Mouse (Mus musculus) limb, embryonic 12.5 days (tissue): ENCODE measurements at regions not wholly inside any gene's neighbourhood (a gene's known extent, or its start where the extent isn't known, plus 50 kb on each side); places are given as distances from the start of the nearest gene placed in this dataset.

Experiments
- ATAC-seq: fragments of 200-750 bp; cut with Nextera tagmentation; 2 replicates; pipeline ENCODE4 v1.8.0; 2017; ENCODE audit warnings: low read depth, moderate TSS enrichment; ENCODE audit not compliant: insufficient number of reproducible peaks, insufficient read depth, low FRiP score, low TSS enrichment
- H3K27ac ChIP-seq: fragments of 300-500 bp; sonication (generic); 2 replicates; pipeline ENCODE4 v1.5.1; 2016; ENCODE audit warnings: mild to moderate bottlenecking, moderate library complexity
- H3K27me3 ChIP-seq: fragments of 300-500 bp; sonication (generic); 2 replicates; pipeline ENCODE4 v1.6.1; 2016; ENCODE audit warnings: mild to moderate bottlenecking, moderate library complexity
- H3K36me3 ChIP-seq: fragments of 300-500 bp; sonication (generic); 2 replicates; pipeline ENCODE4 v1.6.1; 2016; ENCODE audit warnings: mild to moderate bottlenecking, moderate library complexity
- H3K4me1 ChIP-seq: fragments of 300-500 bp; sonication (generic); replicated peaks from 2 replicates; pipeline ENCODE4 v1.6.1; 2016
- H3K4me2 ChIP-seq: fragments of 300-500 bp; sonication (generic); 2 replicates; pipeline ENCODE4 v1.6.1; 2016; ENCODE audit warnings: mild to moderate bottlenecking, moderate library complexity
- H3K4me3 ChIP-seq: fragments of 300-500 bp; sonication (generic); replicated peaks from 2 replicates; pipeline ENCODE4 v1.5.1; 2016; ENCODE audit warnings: mild to moderate bottlenecking
- H3K9ac ChIP-seq: fragments of 300-500 bp; sonication (generic); replicated peaks from 2 replicates; pipeline ENCODE4 v1.6.1; 2016; ENCODE audit warnings: mild to moderate bottlenecking, moderate library complexity
- H3K9me3 ChIP-seq: fragments of 300-500 bp; sonication (generic); 2 replicates; pipeline ENCODE4 v1.6.1; 2016; ENCODE audit warnings: mild to moderate bottlenecking, moderate library complexity
- WGBS: fragments of 180-500 bp; shearing (Covaris S2); methylation state at CpG from one replicate; pipeline ENCODE4 v1.1.7; 2016; 5-methylcytosine and 5-hydroxymethylcytosine counted together

DNA sequence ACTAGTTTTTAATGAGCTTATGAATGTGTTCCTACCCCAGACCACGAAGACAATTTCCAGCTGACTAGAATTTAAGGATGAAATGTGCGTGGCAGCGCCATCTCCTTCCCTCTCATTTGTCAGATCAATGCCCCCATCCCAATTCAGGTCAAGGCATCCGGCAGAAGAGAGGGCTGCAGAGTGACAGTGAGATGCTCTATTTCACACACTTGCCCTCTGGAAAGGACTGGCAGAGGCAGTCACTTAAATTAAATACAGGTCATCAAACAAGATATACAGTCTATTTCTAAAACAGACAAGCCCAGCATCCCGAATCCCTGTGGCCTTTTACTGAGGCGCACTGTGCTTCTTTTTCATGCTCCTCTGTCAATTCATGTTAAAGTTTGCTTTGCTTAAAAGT lies 211.9 kb downstream of the Ptprc start:
- Histone ChIP-seq H3K4me2 (no peak overlapping the region), H3K36me3 (peaks cover 37% of the 10 kb centered on the region), H3K4me3 (no peak overlapping the region), H3K9ac (no peak overlapping the region), H3K27me3 (no peaks in the 10 kb centered on the region), H3K9me3 (no peaks in the 10 kb centered on the region), H3K27ac (no peak overlapping the region), H3K4me1 (no peaks in the 10 kb centered on the region)
- WGBS = 85% methylated on average over 6 of the region's 6 CpGs
- ATAC-seq = no peak

DNA sequence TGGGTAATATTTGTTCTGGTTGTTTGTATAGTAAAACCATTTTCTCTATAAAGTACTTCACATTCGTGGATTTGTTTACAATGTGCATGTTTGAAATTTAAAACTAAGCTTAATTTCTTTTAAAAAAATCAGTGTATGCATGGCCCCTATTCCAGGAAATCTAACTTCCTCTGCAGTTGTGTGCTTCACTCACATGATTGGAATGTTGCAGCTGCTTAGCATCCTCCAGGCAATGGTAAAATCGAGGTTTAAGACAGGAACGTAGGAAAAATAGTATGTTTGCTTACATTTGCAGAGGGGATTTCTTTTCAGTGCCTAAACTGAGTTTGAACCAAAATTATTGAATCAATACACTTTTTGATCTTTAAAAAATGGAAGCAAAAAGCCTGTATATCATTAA lies 217.5 kb downstream of the Ptprc start:
- Histone ChIP-seq H3K4me1 (peaks cover 10% of the 10 kb centered on the region), H3K4me2 (no peak overlapping the region), H3K9me3 (no peaks in the 10 kb centered on the region), H3K4me3 (no peak overlapping the region), H3K9ac (no peak overlapping the region), H3K27me3 (no peaks in the 10 kb centered on the region), H3K27ac (no peak overlapping the region), H3K36me3 (peaks cover 21% of the 10 kb centered on the region)
- no peak for ATAC-seq
- WGBS = 68% methylated on average over 3 of the region's 3 CpGs

DNA sequence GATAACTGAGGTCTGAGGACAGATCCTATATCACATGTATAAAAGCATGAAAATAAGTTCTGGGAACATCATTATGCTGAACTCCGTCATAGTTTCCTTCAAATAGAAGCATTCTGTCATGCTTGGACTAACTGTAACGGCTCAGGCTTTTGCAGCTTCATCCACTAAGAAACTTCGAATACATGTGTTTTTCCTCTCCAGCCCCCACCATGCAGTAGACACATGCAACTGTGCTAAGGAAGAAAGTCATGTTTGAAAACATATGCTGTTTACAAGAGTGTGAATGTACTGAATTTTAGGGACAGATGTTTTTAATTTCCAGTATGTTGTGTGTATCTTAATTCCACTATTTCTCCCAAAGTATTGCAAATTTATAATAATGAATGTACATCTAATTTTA lies 219.5 kb downstream of the Ptprc start:
- Histone ChIP-seq H3K9me3 (no peaks in the 10 kb centered on the region), H3K27me3 (no peaks in the 10 kb centered on the region), H3K4me1 (peaks cover 24% of the 10 kb centered on the region), H3K4me2 (no peak overlapping the region), H3K4me3 (no peak overlapping the region), H3K36me3 (peaks cover 18% of the 10 kb centered on the region; the same call in 1 of the 2 replicates), H3K27ac (no peak overlapping the region), H3K9ac (no peak overlapping the region)
- 48% methylated on average over 3 of the region's 3 CpGs for WGBS
- no peak for ATAC-seq

DNA sequence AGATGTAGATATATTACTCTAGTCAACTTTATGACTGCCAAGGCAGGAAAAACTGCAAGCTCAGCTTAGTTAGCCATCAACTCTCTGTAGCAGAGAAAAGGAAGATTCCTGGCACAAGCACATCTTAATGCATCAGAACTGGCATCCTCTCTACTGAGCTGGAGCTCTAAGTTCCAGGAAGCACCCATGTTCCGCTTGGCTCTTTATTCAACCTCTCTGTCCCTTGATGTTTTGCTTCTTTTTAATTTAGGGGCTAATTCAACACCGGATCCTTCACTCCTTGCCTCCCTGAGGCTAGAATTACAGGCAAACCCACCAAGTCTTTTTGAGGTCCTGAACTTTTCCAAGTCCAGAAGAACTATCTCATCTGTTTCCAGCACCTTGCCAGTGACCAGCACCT lies 220.4 kb downstream of the Ptprc start:
- Histone ChIP-seq H3K9ac (no peak overlapping the region), H3K4me2 (no peak overlapping the region), H3K36me3 (peaks cover 23% of the 10 kb centered on the region; the same call in 1 of the 2 replicates), H3K9me3 (no peaks in the 10 kb centered on the region), H3K27me3 (no peaks in the 10 kb centered on the region), H3K4me1 (peaks cover 24% of the 10 kb centered on the region), H3K4me3 (no peak overlapping the region), H3K27ac (peak overlapping the region; percentile 57; the same call in 1 of the 2 replicates)
- ATAC-seq = no peak
- WGBS = 70% methylated on average over 2 of the region's 2 CpGs

DNA sequence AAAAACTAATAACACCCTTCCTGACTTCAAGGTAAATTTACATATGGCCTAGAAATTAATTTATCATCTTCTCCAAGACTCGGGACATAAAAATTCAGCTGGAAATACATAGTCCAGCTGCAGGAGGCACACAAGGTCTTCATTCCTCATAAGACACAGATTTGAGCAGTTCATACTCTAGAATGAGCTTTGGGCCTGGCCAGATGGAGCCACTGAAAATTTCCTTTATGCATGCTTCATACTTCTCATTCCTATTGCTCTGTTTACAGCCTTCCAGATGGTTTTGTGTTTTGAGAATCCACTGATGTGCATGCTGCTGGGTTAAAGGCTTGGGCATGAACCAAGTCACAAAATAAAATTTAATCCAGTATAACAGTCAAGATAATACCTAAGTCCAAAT lies 222.1 kb downstream of the Ptprc start:
- peaks cover 24% of the 10 kb centered on the region for H3K4me1 ChIP-seq
- no peak for ATAC-seq
- H3K9ac ChIP-seq = no peak overlapping the region
- H3K4me2 ChIP-seq = no peak overlapping the region
- peaks cover 33% of the 10 kb centered on the region; the same call in 1 of the 2 replicates for H3K36me3 ChIP-seq
- no peaks in the 10 kb centered on the region for H3K9me3 ChIP-seq
- WGBS = 53% methylated on average over 1 of the region's 1 CpGs
- H3K27me3 ChIP-seq = no peaks in the 10 kb centered on the region
- no peak overlapping the region for H3K27ac ChIP-seq
- no peak overlapping the region for H3K4me3 ChIP-seq

DNA sequence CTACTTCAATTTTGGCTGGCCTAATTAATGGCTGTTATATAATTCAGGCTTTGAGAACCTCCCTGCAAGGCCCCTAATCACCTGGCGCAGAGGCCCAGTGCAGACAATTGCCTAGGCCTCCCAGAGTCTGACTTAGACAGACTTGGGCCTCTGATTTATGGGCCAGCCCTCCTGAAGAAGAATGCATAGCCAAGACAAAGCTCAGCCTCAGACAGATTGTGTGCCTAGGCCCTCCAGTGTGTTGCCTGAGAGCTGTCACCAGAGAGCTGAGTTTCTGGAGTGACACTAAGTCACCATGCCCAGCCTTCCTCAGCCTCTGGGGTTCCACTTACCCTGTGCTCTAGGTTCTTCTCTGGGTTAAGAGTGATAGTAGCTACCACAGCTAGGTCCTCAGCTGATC lies 222.7 kb downstream of the Ptprc start:
- no peak overlapping the region for H3K4me3 ChIP-seq
- no peaks in the 10 kb centered on the region for H3K9me3 ChIP-seq
- peaks cover 33% of the 10 kb centered on the region; the same call in 1 of the 2 replicates for H3K36me3 ChIP-seq
- H3K27ac ChIP-seq = 0 out of 2 replicates have a peak overlapping the region, but pooled peaks have one; percentile 70
- H3K9ac ChIP-seq = no peak overlapping the region
- no peaks in the 10 kb centered on the region for H3K27me3 ChIP-seq
- no peak overlapping the region for H3K4me2 ChIP-seq
- no peak for ATAC-seq
- WGBS = 38% methylated on average over 1 of the region's 1 CpGs
- H3K4me1 ChIP-seq = peaks cover 24% of the 10 kb centered on the region

DNA sequence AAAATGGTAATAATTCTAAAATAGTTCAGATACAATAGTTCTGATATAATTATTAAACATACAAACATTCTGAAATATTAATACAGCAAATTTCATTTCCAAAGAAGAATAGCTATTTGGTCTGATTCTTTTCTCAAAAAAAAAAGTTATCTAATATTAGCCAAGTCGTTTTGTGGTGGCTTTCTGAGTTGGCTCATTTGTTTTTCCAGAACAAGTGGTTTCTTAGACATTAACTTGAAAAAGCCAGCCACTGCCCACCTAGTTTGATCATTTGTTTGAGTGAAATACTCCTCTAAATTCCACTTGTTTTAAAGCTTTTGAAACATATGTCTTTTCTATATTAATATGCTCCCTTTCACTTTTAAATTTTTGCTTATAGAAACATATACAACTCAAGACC lies 227.6 kb downstream of the Ptprc start:
- no peaks in the 10 kb centered on the region for H3K27me3 ChIP-seq
- H3K9me3 ChIP-seq = no peaks in the 10 kb centered on the region
- 78% methylated on average over 1 of the region's 1 CpGs for WGBS
- no peak overlapping the region for H3K4me3 ChIP-seq
- no peak for ATAC-seq
- peaks cover 12% of the 10 kb centered on the region for H3K4me1 ChIP-seq
- H3K9ac ChIP-seq = no peak overlapping the region
- H3K36me3 ChIP-seq = peaks cover 50% of the 10 kb centered on the region
- no peak overlapping the region for H3K4me2 ChIP-seq
- no peak overlapping the region for H3K27ac ChIP-seq

DNA sequence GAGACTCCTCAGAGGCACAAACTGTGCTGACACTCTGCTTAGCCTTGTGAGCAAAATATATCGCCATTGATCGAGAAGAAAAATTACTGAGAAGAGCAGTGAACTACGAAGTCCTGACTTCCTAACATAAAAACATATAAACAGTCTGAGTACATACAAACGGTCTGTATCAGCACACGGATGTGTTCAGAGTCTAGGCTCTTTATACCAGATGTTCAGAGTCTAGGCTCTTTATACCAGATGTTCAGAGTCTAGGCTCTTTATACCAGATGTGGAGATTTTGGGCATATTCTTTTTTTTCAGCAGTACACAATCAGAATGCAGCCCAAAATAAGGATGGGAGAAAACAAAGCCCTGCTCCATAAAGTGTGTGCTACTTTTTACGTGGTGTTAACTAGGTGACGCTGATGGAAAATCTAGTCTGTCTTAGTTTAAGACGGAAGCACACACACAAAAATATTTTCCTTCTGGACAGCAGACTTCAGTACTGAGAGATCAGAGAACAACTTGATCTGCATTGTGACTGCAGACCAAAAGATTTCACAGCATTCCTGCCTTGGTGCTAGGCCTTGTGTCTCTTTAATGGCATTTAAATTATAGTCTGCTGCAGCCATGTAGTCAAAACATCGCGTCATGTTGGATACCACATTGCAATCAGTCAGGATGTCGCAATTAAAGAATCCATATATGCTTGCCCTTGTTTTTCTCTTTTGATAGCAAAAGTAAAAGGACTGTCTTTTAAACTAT lies 233.6 kb downstream of the Ptprc start:
- WGBS = 42% methylated on average over 11 of the region's 11 CpGs

DNA sequence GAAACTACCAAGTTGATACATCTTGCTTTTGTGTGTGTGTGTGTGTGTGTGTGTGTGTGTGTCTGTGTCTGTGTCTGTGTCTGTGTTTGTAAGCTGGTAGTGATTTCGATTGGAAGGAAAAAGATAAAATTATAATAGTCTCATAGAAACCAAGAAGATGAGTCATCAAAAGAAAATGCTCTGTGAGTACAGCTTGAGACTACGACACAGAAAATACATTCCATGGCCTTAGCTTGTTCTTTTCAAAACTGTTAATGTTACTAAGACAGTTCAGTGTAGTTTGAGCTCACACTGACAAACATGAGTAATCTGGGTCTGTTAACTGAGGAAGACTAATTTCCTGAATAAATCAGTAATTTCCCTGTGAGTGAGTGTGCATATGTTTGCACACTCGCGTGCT lies 239.8 kb downstream of the Ptprc start:
- Histone ChIP-seq H3K9ac (no peak overlapping the region), H3K4me2 (no peak overlapping the region), H3K4me1 (0 out of 2 replicates have a peak, but pooled peaks cover 4% of the 10 kb centered on the region), H3K27me3 (no peaks in the 10 kb centered on the region), H3K9me3 (no peaks in the 10 kb centered on the region), H3K36me3 (peaks cover 69% of the 10 kb centered on the region), H3K4me3 (no peak overlapping the region), H3K27ac (no peak overlapping the region)
- WGBS = 82% methylated on average over 4 of the region's 4 CpGs
- no peak for ATAC-seq

More for the DNA sequence above, 233.6 kb downstream of the Ptprc start:
- no peak overlapping the region for H3K4me3 ChIP-seq
- no peak overlapping the region for H3K9ac ChIP-seq
- peak overlapping the region; percentile 59; the same call in 1 of the 2 replicates for H3K27ac ChIP-seq
- no peaks in the 10 kb centered on the region for H3K27me3 ChIP-seq
- ATAC-seq = no peak
- no peak overlapping the region for H3K4me2 ChIP-seq
- H3K36me3 ChIP-seq = peaks cover 46% of the 10 kb centered on the region
- peaks cover 4% of the 10 kb centered on the region; the same call in 1 of the 2 replicates for H3K4me1 ChIP-seq
- no peaks in the 10 kb centered on the region for H3K9me3 ChIP-seq

DNA sequence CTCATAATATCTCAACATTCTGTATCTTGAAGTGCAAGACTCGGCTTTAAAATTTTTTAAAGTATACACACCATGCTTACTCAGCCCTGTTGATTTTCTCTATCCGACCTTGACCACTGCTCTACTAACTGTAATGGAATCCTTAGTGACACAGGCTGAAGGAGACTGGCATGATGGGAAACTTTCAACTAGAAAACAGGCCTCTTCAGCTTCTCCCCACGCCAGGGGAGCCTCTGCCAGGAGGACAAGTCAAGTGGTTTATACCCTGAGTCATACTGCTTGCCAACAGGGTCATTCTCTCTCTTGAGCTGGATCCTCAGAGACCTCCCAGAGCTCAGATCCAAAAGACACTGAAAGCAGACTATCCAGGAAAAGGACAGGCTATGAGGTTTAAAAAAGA lies 245.7 kb downstream of the Ptprc start:
- no peak overlapping the region for H3K4me2 ChIP-seq

DNA sequence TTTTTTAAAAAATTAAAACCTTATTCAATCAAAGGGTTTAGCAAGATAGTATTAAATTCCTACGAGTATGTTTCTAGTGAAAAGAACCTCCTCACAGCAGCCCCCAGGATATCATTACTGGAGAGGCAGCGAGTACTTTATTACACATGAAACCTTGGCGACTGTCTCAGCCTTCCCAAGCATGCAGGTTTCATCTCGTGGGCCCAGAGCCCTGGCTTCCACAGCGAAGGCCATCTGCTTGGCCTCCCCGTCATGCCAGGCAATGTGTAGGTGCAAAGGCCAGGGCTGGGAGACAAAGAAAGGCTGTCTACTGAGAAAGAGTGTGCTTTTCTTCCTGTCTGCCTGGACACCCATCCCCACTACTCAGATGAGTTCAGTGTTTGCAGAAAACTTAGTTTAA lies 247.0 kb downstream of the Ptprc start:
- Histone ChIP-seq H3K4me2 (no peak overlapping the region), H3K36me3 (peaks cover 46% of the 10 kb centered on the region), H3K27me3 (no peaks in the 10 kb centered on the region), H3K4me1 (peaks cover 23% of the 10 kb centered on the region), H3K9me3 (no peaks in the 10 kb centered on the region), H3K27ac (peak overlapping the region; percentile 50), H3K4me3 (no peak overlapping the region), H3K9ac (no peak overlapping the region)
- ATAC-seq = no peak
- 30% methylated on average over 6 of the region's 6 CpGs for WGBS

More for the DNA sequence above, 245.7 kb downstream of the Ptprc start:
- Histone ChIP-seq H3K4me1 (peaks cover 23% of the 10 kb centered on the region), H3K36me3 (peaks cover 49% of the 10 kb centered on the region), H3K27ac (no peak overlapping the region), H3K4me3 (no peak overlapping the region), H3K27me3 (no peaks in the 10 kb centered on the region), H3K9ac (no peak overlapping the region), H3K9me3 (no peaks in the 10 kb centered on the region)
- WGBS = 86% methylated on average over 3 of the region's 3 CpGs
- no peak for ATAC-seq

DNA sequence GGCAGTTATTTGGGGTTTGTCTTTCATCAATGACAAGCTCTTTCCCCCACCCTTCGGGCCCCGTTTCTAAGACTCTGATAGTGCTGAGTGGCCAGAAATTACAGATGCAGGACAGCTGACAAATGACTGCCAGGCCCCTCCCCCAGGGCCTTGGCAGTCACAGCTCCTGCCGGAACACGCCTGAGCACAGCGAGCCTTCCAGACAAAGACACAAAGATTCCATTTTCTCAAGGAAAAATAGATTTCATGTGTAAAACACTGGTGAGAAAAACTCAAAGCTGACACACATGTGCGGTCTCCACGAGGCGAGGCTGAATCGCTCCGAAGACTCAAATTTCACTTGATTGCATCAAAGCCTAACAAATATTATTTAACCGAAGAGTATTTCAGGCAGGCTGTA lies 247.6 kb downstream of the Ptprc start:
- Histone ChIP-seq H3K4me3 (no peak overlapping the region), H3K9me3 (no peaks in the 10 kb centered on the region), H3K27me3 (no peaks in the 10 kb centered on the region), H3K4me2 (peak overlapping the region; percentile 34), H3K36me3 (peaks cover 40% of the 10 kb centered on the region), H3K9ac (no peak overlapping the region), H3K4me1 (peaks cover 23% of the 10 kb centered on the region), H3K27ac (peak overlapping the region; percentile 66; the same call in 1 of the 2 replicates)
- WGBS = 17% methylated on average over 11 of the region's 11 CpGs
- peak; percentile 26; the same call in 1 of the 2 replicates for ATAC-seq
